Mouse (Mus musculus): ENCODE results near the gene Gm3573. TPM values are rescaled to one million over a fixed set of nuclear protein-coding genes. Genes with fewer than 3 reads are reported as not detected.

The Gm3573 gene
- polyA plus RNA-seq (2012; ENCODE audit: low replicate concordance): not detected in 2 replicates

DNA sequence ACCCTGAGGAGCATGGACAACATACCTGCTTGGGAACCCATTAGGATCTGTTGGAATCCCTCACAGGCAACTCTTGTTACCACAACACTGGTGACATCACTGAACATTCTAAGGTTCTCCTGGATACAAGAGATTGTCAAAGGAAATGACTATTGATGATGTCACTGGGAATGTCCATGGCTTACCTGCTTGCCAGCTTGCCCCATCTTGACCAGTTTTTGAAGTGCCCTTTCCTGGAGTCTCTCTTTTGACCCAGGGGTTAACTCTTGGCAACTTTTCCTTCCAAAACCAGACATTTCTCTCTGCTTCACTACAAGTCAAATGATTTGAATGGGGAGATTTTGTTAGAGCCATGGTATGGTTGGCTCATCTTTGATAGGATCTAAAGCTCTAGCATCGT is at the start of gene Gm3573:
Gm3573 (minus strand) TSS at position 101 of the 400 bp plus-strand sequence.

DNA sequence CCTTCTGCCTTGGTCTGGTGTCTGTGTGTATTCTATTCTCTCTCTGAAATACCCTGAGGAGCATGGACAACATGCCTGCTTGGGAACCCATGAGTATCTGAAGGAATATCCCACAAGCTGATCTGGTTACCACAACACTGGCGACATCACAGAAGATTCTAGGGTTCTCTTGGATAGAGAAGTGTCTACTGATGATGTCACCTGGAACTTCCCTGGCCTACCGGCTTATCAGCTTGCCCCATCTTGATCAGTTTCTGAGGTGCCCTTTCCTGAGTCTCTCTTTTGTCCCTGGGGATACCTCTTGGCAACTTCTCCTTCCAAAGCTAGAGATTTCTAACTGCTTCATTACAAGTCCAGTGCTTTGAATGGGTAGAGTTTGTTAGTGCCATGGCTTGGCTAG is 28.1 kb downstream of the Gm3573 start, which contains the start of gene Gm17027:
Gm17027 (minus strand) TSS at position 101 of the 400 bp plus-strand sequence.

Other genes with a start within 250 kb of the Gm3573 start
- not detected in 2 replicates for gene 1700024B05Rik, start 246.8 kb downstream of the Gm3573 start, polyA plus RNA-seq (2012; ENCODE audit: low replicate concordance)
- gene Gm6401, start 222.9 kb downstream of the Gm3573 start, polyA plus RNA-seq (2012; ENCODE audit: low replicate concordance): not detected in 2 replicates
- gene Gm3543, start 207.5 kb downstream of the Gm3573 start, polyA plus RNA-seq (2012; ENCODE audit: low replicate concordance): not detected in 2 replicates
- gene Gm7951, start 73.4 kb downstream of the Gm3573 start, polyA plus RNA-seq (2012; ENCODE audit: low replicate concordance): not detected in 2 replicates
- not detected in 2 replicates for gene Gm17027, start 28.2 kb downstream of the Gm3573 start, polyA plus RNA-seq (2012; ENCODE audit: low replicate concordance)
- not detected in 2 replicates for gene Gm17026, start 69.3 kb upstream of the Gm3573 start, polyA plus RNA-seq (2012; ENCODE audit: low replicate concordance)
- not detected in 2 replicates for gene Gm9611, start 106.6 kb upstream of the Gm3573 start, polyA plus RNA-seq (2012; ENCODE audit: low replicate concordance)
- gene Gm7995, start 119.4 kb upstream of the Gm3573 start, polyA plus RNA-seq (2012; ENCODE audit: low replicate concordance): not detected in 2 replicates
- not detected in 2 replicates for gene Gm8005, start 248.9 kb upstream of the Gm3573 start, polyA plus RNA-seq (2012; ENCODE audit: low replicate concordance)